Mouse (Mus musculus) liver, postnatal 0 days (tissue): ENCODE results near the gene Azin2.

Experiments used
- CTCF ChIP-seq: sonication (generic); IDR thresholded peaks from 2 replicates; pipeline ENCODE4 v1.5.1; 2016; ENCODE audit warnings: antibody characterized with exemption, low read depth
- EP300 ChIP-seq: IDR thresholded peaks from 2 replicates; pipeline ENCODE4 v1.6.1; 2016; ENCODE audit warnings: antibody characterized with exemption, low read depth, mild to moderate bottlenecking

DNA sequence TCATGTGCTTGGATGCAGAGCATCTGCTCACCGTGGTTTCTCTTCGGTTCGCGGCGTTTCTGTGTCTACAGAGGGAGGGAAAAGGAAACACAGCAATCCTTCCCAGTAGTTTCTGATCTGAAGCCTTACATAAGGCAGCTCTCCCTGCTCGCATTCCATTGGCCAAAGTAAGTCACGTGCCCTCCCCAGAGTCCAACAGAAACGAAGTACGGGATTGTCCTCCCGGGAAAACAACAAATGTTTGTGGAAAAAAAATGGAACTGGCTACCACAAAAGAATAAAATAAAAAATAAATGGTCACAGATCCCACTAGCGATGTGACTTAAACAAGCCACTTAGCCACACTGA is 19.6 kb upstream of the Azin2 start:
- TF ChIP-seq CTCF, result no peak
- TF ChIP-seq EP300, result no peak
